Mouse (Mus musculus) MEL (cell line): Measurements from ENCODE around the gene Slx1b.

Experiments used
- CTCF ChIP-seq, 3 experiments: IDR thresholded peaks in 2 of 3; conservative IDR thresholded peaks in 1 of 3; 2 replicates each; pipeline ENCODE4 v1.5.1; 2011 to 2012; ENCODE audit warnings: low read length in 3 of 3, low read depth in 2 of 3, mild to moderate bottlenecking in 2 of 3, improper control_type of control experiment in 1 of 3, inconsistent platforms in 1 of 3, mixed read lengths in 1 of 3, moderate library complexity in 1 of 3; ENCODE audit not compliant: control insufficient read depth in 1 of 3, insufficient read depth in 1 of 3, poor library complexity in 1 of 3, severe bottlenecking in 1 of 3
- ELF1 ChIP-seq: IDR thresholded peaks from 2 replicates; pipeline ENCODE4 v1.6.1; 2014; ENCODE audit warnings: low read depth, mild to moderate bottlenecking, inconsistent platforms, low read length, improper control_type of control experiment, moderate library complexity
- GABPA ChIP-seq: IDR thresholded peaks from 2 replicates; pipeline ENCODE4 v1.6.1; 2012; ENCODE audit warnings: low read depth, mild to moderate bottlenecking, inconsistent platforms, low read length, improper control_type of control experiment, moderate library complexity
- MAFK ChIP-seq: IDR thresholded peaks from 2 replicates; pipeline ENCODE4 v1.6.1; 2011; ENCODE audit warnings: low read depth, mild to moderate bottlenecking, low read length, improper control_type of control experiment, borderline replicate concordance
- POLR2A ChIP-seq, 2 experiments: IDR thresholded peaks; 2 replicates each; pipeline ENCODE4 v1.6.1; 2011 to 2012; ENCODE audit warnings: low read length in 2 of 2, mild to moderate bottlenecking in 2 of 2, control low read depth in 1 of 2, improper control_type of control experiment in 1 of 2, low read depth in 1 of 2, moderate library complexity in 1 of 2; ENCODE audit not compliant: control insufficient read depth in 1 of 2, insufficient read depth in 1 of 2, poor library complexity in 1 of 2

GRCm38 (mm10) chr7:126663646-126664045, 31.9 kb downstream of the Slx1b start:
- TF ChIP-seq POLR2A (IDR thresholded peaks at IDR 0.05; ENCODE audit: control insufficient read depth in 1 of 2, insufficient read depth in 1 of 2, low read depth in 1 of 2, low read length in 2 of 2, poor library complexity in 1 of 2), result no peak
- TF ChIP-seq CTCF (IDR thresholded peaks at IDR 0.05 in 2 of 3, conservative IDR thresholded peaks at IDR 0.05 in 1 of 3; ENCODE audit: control insufficient read depth in 1 of 3, insufficient read depth in 1 of 3, low read depth in 2 of 3, low read length in 3 of 3, poor library complexity in 1 of 3, severe bottlenecking in 1 of 3), result no peak
- no peak for TF ChIP-seq ELF1
- TF ChIP-seq MAFK, result no peak
- TF ChIP-seq GABPA, result no peak
